Mouse (Mus musculus): ENCODE results near the gene Cobl.

Gene Cobl

GRCm38 (mm10) chr11:12311419-12311818 lies 153.3 kb downstream of the Cobl start:
- no peak for DNase-seq (ENCODE audit: low read depth, low spot score)

GRCm38 (mm10) chr11:12309423-12310023 lies 155.2 kb downstream of the Cobl start:
- DNase-seq (ENCODE audit: low read depth, low spot score), result no peak

- no peak for DNase-seq (ENCODE audit: low read depth, low spot score)
These were observed 159.9 kb downstream of the Cobl start for GRCm38 (mm10) chr11:12304879-12305278.

- no peak for DNase-seq (ENCODE audit: low read depth, low spot score)
These were observed 164.9 kb downstream of the Cobl start for GRCm38 (mm10) chr11:12299701-12300446.

GRCm38 (mm10) chr11:12291654-12291935 lies 173.2 kb downstream of the Cobl start:
- no peak for DNase-seq (ENCODE audit: low read depth, low spot score)

GRCm38 (mm10) chr11:12290911-12291653 lies 173.7 kb downstream of the Cobl start:
- peak; percentile 47 for DNase-seq (ENCODE audit: low read depth, low spot score)

- DNase-seq (ENCODE audit: low read depth, low spot score), result no peak
These were observed 179.3 kb downstream of the Cobl start for GRCm38 (mm10) chr11:12285319-12286021.

- no peak for DNase-seq (ENCODE audit: low read depth, low spot score)
These were observed 184.0 kb downstream of the Cobl start for GRCm38 (mm10) chr11:12280711-12281110.

GRCm38 (mm10) chr11:12274276-12274675 lies 190.5 kb downstream of the Cobl start:
- no peak for DNase-seq (ENCODE audit: low read depth, low spot score)

- DNase-seq (ENCODE audit: low read depth, low spot score), result no peak
These were observed 191.0 kb downstream of the Cobl start for GRCm38 (mm10) chr11:12273726-12274125.

GRCm38 (mm10) chr11:12258411-12258810 lies 206.3 kb downstream of the Cobl start:
- no peak for DNase-seq (ENCODE audit: low read depth, low spot score)

- no peak for DNase-seq (ENCODE audit: low read depth, low spot score)
These were observed 207.2 kb downstream of the Cobl start for GRCm38 (mm10) chr11:12257324-12258118.

- DNase-seq (ENCODE audit: low read depth, low spot score), result no peak
These were observed 219.3 kb downstream of the Cobl start for GRCm38 (mm10) chr11:12245327-12245915.

- DNase-seq (ENCODE audit: low read depth, low spot score), result no peak
These were observed 228.4 kb downstream of the Cobl start for GRCm38 (mm10) chr11:12236341-12236740.

- DNase-seq (ENCODE audit: low read depth, low spot score), result no peak
These were observed 229.9 kb downstream of the Cobl start for GRCm38 (mm10) chr11:12234876-12235275.

- no peak for DNase-seq (ENCODE audit: low read depth, low spot score)
These were observed 230.6 kb downstream of the Cobl start for GRCm38 (mm10) chr11:12234126-12234525.

GRCm38 (mm10) chr11:12232743-12233125 lies 232.0 kb downstream of the Cobl start:
- no peak for DNase-seq (ENCODE audit: low read depth, low spot score)

- DNase-seq (ENCODE audit: low read depth, low spot score), result no peak
These were observed 232.6 kb downstream of the Cobl start for GRCm38 (mm10) chr11:12232041-12232742.

GRCm38 (mm10) chr11:12231481-12232035 lies 233.2 kb downstream of the Cobl start:
- DNase-seq (ENCODE audit: low read depth, low spot score), result no peak

- no peak for DNase-seq (ENCODE audit: low read depth, low spot score)
These were observed 235.3 kb downstream of the Cobl start for GRCm38 (mm10) chr11:12229411-12229810.

All from CD4-positive, CD25-positive, alpha-beta regulatory T cell, adult 2 months (primary cell).